Mouse (Mus musculus): ENCODE results near the gene Smyd3.
A peak's percentile ranks its signal among the peaks of the same experiment; 100 is the strongest.

Smyd3 gene

DNA sequence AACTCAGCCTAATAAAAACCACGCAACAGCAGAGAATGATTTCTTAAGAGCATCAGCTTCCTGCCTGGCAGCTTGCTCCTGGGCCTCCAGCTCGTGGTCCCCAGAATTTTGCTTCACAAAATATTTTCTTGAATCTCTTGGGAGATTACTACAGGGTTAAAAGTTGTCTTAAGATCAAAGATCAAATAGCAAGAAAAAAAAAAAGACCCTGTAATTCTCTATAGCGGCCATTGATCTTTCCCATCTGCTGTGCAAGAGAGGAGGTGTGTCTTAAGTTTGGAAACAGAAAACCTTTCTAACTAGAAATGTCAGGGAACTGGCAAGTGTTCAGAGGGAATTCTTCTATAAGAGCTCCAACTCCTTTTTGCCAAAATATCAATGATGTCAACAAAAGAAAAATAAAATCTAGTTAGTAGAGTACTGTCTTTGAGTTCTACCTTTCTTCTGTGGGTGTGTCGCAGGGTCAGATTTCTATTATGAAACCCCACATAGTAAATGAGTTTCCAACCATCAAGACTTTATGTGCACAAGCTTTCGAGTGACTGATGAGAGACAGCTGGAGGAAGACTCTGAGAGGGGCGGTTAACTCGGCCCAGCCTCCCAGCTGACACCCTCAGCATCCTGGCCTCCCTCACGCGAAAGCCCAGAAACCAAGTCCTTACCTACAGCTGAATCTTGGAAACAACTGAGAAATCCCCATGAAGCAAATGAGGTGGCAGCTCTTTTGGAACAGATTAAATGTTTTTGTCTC is 59.4 kb downstream of the Smyd3 start:
- no peak for DNase-seq

DNA sequence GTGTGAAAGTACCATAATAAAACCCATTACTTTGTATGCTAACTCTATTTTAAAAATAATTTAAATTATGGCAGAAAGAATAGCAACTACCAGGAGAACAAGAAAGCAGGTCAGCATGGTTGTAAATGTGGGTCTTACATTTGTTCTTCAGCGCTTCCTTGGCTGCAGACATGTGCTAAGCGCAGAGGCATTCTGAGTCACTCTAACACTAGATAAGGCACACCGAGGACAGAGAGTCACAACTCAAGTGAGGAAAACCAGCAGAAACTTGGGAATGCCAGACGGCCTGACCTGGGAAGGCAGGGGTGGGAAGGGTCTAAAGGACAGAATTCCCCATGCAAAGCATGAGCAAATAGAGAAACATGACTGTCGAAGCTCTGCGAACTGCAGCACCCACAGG is 63.2 kb downstream of the Smyd3 start:
- no peak for DNase-seq

DNA sequence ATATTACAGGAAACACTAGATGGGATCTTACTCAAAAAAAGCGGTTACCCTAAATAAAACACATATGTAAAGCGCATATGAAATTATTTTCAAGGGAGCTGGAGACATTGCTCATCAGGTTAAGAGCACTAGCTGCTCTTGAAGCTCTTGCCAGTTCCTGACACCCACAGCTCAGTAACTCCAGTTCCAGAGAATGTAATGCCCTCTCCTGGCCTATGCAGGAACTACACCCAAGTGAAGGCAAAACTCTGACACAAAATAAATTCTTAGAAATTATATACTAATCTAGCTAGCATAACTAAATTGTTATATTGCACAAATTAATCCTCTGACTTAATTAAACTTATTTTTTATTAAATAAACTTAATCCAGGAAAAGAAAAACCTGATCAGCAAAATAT is 66.6 kb downstream of the Smyd3 start:
- DNase-seq = peak in 1 of 2 experiments; percentile 15

DNA sequence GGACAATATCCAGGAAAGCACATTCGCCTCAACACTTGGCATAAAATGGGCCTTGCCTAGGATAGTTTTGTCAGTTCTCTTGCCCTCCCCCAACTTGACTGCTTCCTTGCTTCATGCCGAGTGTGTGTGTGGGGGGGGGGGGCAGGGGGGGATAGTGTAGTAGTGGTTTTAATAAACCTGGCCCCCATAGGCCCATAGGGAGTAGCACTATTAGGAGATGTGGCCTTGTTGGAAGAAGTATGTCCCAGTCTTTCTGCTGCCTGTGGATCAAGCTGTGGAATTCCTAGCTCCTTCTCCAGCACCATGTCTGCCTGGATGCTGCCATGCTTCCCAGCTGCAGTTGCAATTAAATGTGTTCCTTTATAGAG is 71.0 kb downstream of the Smyd3 start:
- no peak for DNase-seq

DNA sequence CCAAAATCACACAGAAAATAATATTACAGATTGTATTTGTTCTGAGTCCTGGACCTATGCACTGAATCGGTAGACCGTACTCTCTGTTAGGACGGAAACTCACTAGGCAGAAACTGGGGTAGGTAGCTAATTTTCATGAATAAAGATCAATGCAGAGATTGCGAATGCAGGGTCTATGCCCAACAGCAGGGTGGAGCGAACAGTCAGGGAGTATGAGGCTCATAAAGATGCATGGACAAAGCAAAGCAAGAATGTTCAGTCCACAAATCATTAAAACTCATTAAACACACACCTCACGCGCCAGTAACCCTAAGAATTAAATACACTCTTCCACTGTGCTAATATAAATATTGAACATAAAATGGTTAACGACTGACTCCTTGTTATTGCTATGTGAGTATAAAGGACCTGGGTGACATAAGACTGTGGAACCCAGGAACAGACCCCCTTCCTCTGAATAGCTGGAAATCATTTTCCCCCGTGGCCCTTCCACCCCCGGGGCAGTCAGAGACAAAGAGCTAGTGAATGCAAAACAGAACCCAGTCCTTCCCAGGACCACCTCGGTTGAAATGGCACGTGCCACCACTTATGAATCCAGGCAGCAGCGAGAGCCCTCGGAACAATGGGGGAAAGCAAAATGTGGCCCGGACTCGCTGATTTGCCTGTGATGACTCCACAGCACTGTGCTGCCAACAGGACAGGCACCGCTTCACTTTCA is 71.6 kb downstream of the Smyd3 start:
- DNase-seq = no peak

DNA sequence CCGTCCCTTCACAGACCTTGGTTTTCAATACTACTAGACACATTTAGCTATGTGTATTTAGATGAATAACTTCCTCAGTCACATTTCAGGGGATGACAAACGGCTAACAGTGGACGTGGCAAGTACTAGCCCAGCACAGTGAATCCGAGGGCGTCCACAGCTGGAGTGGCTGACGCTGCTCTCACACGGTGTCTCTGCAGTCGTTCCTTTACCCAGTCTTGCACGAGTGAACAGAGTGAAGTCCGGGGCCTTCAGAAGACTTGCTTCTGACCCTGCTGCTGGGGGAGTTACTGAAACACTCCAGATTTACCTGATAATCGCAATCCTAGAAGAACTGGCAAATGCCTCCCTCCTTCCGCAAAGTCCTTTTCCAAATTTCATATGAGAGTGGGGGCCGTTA is 74.0 kb downstream of the Smyd3 start:
- DNase-seq = no peak

DNA sequence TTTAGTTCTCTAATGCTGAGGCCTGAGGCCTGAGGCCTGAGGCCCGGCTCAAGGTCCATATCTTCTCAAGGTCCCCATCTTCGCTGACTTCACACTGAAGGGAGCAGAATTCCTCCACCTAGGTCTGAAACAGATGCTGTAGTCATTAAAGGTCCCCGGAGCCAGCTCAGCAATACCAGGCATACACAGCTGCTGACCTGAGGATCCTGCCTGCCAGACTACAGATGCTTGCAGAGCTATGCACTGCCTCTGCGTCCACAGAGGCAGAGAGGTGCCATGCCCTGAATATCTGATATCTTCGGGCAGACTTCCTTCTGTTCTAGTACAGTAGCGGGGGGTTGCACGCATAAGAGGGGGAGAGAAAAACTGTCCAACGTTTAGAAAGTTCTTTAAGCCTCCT is 74.4 kb downstream of the Smyd3 start:
- no peak for DNase-seq

DNA sequence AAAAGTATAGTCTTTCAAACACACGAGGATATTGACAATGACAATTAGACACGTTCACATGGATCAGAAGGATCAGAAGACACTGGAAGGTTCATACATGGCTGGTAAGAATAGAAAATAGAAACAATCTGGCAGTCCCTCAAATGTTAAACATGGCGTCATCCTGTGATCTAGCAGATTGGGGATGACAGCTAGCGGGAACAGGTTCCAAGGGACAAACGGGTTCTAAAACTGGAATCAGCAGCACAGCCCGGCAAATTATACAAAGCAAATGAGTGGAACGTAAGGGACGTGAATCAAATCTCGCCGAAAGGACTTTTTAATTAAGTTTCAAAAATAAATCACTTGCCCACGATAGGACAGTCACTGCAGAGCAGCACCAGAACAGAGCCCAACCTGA is 81.2 kb downstream of the Smyd3 start:
- no peak for DNase-seq

DNA sequence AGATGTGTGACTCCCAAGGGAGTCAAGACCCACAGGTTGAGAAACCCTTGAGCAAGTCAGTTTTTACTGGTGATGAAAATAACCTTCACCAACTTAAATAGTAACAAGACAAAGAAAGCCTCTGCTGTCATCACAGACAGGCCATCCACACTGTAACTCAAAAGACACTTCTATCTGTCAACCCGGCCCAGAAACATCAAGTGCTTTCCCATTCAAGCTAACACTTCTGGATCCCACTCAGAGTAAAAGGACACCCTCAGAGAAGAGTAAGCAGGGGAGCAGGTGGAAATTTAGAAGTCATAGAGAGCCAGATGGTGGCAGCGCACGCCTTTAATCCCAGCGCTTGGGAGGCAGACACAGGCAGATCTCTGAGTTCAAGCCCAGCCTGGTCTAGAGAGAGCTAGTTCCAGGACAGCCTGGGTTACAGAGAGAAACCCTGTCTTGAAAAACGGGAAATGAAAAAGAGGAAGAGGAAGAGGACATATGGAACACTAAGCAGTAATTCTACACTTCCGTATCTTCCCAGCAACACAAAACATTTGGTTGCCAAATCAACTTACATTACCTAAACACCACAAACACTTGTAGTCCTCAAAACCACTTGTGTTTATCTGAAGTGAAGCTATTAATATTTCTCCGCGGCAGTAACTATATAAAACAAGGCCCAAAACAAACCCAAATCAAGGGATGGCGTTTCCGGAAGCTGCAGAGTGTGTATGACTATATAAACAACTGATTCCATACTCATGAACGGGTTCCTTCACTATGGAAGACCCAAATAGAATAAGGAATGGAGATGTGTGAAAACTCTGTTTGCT is 83.2 kb downstream of the Smyd3 start:
- no peak for DNase-seq

DNA sequence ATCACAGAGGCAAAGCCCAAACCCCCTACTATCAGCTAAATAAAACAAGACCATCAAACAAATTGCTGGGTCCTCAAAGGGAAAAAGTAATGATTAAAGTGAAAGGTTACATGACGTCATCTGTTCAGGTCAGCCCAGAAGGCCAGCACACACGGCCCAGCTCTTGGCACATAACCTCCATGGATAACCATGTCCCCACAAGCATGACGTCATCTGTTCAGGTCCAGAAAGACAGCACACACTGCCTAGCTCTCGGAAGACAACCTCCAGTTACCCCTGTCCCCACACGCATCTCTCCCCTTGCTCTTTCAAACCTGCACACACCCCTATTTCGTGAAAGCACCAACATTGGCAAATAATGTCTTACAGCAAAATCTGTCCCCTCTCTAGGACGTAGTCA is 84.0 kb downstream of the Smyd3 start:
- no peak for DNase-seq

DNA sequence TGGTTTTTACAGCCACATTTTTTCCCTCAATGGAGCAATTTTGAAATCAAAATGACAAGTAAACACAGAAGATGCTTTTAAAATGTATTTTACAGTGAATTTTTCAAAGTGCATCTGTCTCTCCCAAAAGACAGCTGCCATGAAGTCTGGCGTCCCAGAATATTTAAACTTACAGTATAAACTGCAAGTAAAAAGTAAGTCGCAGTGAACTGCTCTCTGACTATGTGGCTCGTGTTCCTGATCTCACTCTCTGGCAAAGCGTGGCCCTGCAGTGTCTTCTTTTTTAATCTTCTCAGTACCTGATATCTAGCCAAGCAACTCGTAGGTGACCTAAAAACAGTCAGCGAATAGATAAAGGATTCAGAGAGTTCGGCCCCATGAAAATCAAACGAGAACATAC is 84.5 kb downstream of the Smyd3 start:
- DNase-seq = no peak

DNA sequence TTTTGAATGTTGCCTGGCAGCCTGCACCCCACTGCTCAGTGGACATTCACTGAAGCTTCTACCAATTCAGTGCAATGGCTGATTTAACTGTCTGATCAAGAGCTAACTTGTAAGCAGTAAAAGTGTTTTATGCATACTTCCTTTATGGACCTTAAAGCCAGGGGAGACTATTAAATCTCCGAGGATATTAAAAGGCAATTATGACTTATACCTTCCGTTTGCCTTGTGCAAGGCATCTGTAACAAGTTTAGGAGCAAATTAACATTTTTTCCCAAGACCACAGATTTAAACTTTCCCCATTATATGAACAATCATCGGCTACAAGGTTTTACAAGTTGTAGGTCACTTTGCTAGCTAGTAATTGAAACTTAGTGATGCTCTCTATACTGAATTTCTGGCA is 87.8 kb downstream of the Smyd3 start:
- DNase-seq = no peak

DNA sequence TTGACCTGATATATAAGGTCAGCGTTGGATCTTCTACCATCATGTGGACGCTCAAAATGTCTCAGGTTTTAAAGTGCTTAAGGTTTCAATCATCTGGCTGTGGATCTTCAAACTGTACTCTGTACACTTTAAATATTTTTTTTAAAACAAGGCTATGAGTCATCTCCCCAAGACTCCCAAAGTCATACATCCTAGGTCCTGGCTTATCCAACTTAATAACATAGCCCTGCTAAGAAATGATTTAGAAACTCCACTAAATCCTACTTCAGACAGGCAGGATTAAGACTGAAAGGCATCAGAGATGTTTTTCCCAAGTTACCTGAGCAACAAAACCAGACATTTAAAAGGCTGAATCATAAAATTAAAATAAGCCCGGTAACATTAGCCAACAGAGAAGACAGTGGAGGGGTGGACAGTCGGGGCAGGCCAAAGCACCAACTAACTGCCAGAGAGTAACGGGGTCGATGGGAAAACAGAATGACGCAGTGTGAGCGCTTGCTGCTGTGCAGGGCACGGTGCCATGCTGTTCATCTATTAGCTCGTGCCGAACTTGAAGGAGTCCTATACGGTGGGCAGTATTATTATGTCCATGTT is 92.9 kb downstream of the Smyd3 start:
- no peak for DNase-seq

DNA sequence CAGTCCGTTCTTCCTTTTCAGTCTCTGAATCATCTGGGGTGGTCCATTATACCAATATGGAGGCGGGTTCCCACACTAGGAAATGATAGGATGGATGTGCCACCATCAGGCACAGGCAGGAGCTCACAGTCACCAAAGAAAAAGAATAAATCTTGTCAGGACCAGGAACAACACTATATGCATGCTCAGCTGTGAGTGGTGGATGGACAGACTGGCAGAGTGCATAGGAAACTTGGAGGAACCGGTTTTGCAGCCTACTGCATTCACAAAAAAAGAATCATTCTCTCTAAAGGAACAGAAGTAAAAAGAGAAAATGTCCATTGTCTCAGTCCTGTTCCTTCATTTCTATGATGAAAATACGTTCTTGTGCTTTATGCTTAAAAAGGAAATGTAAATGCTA is 98.8 kb downstream of the Smyd3 start:
- no peak for DNase-seq

DNA sequence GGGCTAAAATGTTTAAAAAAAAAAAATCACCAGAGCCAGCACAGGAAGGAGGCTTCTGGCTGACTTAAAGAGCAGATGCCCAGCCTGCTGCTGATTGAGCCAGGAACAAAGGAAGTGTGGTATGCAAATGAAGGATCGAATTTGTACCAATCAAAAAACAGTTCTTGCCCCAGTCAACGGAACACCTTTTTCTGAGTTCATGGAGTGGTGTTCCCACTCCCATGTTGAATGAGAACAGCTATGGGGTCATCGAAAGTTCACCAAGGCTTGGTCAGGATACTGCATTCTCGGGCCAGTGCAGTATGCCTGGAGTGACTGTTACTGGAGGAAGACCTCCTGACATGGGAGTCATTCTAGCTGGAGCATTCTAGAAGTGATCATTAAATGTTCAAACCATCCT is 109.8 kb downstream of the Smyd3 start:
- DNase-seq = no peak

DNA sequence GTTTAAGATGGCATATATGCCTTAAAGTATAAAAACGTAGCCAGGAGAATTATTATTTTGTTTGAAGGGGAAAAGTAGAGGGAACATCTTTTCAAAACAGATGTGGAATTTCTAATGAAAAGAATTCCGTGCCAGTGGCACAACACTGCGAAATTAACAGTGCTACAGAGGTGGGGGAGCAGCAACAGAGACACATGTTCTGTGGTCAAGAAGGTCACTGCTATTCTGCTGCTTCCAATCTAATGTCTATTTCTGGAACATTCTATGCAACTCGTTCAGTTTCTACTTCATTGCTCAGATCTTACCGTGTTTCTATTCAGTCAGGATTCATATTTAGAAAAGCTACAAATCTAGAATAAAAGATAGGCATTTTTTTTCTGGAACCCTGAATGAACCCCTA is 117.0 kb downstream of the Smyd3 start:
- DNase-seq = no peak

DNA sequence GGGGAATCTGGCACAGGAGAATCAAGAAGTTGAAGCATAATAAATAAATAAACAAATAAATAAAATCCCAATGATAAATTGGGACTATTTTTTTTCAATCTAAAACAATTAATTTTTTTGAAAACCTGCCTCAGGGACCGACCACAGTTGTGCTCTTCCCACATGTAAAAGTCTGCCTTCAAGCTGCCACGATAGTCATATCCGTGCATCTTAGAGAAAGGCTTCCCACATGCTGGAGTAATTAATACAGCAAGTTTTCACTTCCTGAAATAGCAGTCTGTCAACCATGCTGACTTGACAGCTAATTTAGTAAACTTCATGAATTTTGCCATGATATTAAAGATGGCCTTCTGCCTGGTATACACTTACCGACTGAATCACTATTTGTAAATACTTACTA is 119.2 kb downstream of the Smyd3 start:
- no peak for DNase-seq

DNA sequence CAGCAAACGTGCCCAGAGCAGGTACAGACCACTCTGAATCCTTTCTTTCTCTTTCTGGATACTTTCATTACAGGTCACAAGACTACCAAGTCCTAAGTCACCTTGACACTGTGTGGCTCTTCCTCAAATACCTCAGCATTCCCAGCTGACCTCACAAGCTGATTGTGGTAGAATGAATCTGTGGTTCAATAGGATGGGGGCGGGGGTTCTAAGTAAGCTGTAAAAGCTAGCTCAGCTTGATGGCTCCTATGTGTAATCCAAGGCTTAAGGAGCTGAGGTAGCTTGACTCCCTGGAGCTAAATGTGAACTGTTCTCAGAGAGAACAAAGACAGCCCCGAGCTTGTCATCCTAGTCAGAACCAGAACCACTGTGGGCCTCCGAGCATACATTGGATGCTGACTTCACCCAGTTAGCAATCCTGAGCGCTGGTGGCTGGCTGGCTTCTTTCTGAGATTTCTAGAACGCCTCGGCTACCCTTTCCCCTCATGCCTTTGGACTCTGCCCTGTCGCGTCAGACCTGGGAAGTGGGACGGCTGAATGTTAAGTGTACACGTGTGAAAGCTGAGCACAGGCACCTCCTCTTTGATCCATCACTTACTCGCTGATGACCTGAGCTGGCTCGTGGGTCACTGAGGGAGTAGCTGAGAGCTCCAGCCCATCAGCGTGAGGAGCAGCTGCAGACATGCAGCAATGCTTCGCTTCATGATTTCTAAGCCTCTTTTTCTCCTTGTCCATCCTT is 131.4 kb downstream of the Smyd3 start:
- DNase-seq = no peak

DNA sequence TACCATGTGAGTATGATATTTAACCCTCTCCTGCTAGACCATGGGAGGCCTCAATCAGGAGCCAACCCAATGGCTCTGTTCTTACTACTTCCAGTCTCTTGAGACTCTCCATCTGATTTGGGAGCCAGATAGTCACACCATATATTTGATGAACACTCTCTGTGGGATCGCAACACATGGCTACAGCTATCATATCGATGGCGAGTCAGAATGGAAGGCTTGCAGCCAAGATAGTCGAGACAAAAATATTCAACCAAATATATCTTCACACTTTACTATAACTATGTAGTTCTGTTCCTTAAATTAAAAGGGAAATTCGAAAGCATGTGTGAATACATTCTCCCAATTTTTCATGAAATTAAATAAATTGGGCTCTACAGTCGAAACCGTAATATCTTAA is 132.2 kb downstream of the Smyd3 start:
- no peak for DNase-seq

DNA sequence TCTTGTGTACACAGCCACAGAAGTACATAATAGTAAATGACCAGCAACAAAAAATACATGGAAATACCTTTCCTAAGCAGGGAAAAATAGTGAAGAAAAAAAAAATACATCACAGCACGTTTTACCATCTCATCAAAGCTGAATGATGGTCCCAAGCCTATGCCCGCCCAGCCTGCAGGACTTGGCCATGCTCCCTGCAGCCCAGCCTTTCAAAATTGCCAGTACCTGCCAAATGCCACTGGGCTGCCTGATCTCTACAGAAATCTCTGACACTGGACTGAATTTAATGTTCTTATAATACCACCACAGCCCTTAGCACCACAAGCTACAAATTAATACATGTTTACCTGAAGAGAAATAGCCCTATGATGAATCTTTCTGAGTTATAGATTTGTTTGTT is 133.5 kb downstream of the Smyd3 start:
- DNase-seq = no peak

DNA sequence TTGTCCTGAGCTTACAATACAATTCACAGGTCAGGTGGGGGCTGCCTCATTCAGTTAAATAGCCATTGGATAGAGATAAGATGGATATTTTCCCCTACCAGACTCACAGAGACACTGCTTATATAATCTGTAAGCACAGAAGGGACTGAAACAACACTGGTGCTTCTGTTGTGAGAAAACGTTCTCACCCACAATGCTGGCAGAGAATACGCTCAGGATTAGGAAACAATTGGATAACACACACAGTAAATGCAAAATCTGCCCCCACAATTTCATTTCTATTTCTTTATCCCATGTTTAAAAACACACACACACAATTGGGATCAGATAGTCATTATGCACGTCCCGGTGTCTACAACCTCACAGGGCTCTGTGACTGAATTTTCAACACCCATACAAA is 139.7 kb downstream of the Smyd3 start:
- no peak for DNase-seq

DNA sequence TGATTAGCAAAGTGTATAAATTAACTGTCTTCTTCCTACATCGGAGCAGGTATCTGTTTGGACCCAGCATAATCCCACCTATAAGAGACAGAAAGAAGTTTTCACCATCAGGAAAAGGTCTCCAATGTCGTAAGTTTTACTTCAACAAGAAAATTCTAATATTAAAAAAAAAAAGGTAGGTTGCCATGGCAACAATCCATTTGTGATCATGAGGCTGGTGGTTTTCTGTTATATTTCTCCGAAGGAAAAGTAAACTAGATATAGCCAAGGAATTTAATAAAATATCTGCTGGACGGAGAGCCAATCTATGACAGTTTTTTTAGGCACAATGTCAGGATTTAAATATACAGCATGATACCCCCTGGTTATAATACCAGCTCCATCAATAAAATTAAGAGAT is 142.9 kb downstream of the Smyd3 start:
- DNase-seq = no peak

DNA sequence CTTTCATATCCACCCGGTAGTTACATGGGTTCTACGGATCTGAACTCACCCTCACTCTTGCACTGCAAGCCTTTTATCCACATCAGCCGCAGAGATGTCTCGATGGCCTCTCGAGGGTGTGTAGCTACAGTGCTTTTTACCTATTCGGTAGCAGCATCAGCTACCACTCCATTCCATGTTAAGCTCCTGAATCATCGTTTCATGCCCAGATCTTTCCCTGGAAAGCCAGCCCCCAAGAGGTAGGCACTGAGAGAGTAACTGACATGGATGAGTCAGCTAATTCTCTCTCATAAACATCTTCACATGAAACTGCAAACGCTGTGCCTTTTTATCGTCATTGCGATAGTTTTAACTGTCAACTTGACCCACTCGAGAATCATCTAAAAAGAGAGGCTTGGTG is 143.9 kb downstream of the Smyd3 start:
- no peak for DNase-seq
